Mouse (Mus musculus) spleen, adult 2 months (tissue): ENCODE measurements around the gene Serpina11. TPM values are rescaled to one million over a fixed set of nuclear protein-coding genes. Genes with fewer than 3 reads are reported as not detected.

Experiments
- DNase-seq, 2 experiments: peaks; one replicate each; pipeline versions ENCODE4 v3.0.0 to v3.0.0-alpha.2; 2012 to 2021; ENCODE audit warnings: low spot score in 2 of 2, low read depth in 1 of 2
- H3K27ac ChIP-seq: fragments of 200-500 bp; 2 replicates; pipeline ENCODE4 v1.5.1; 2012; ENCODE audit warnings: low read length, inconsistent platforms; ENCODE audit not compliant: insufficient read depth
- H3K27me3 ChIP-seq: fragments of 200-500 bp; 2 replicates; pipeline ENCODE4 v1.6.1; 2012; ENCODE audit warnings: mild to moderate bottlenecking, moderate library complexity, low read length, inconsistent platforms; ENCODE audit not compliant: control insufficient read depth, insufficient read depth
- H3K36me3 ChIP-seq: fragments of 200-500 bp; 2 replicates; pipeline ENCODE4 v1.6.1; 2012; ENCODE audit warnings: mild to moderate bottlenecking, low read length, inconsistent platforms; ENCODE audit not compliant: control insufficient read depth, insufficient read depth
- H3K4me1 ChIP-seq: fragments of 200-500 bp; 2 replicates; pipeline ENCODE4 v1.6.1; 2011; ENCODE audit warnings: inconsistent platforms; ENCODE audit not compliant: control insufficient read depth, insufficient read depth, insufficient read length
- H3K4me3 ChIP-seq: fragments of 200-500 bp; 2 replicates; pipeline ENCODE4 v1.5.1; 2011; ENCODE audit warnings: mild to moderate bottlenecking, inconsistent platforms; ENCODE audit not compliant: insufficient read depth, insufficient read length; ENCODE audit errors: extremely low read depth
- CTCF ChIP-seq: fragments of 200-500 bp; IDR thresholded peaks from 2 replicates; pipeline ENCODE4 v1.5.1; 2011; ENCODE audit warnings: mild to moderate bottlenecking, inconsistent platforms; ENCODE audit not compliant: insufficient read depth, insufficient read length, insufficient replicate concordance; ENCODE audit errors: extremely low read depth
- POLR2A ChIP-seq: fragments of 200-500 bp; IDR thresholded peaks from 2 replicates; pipeline ENCODE4 v1.6.1; 2011; ENCODE audit warnings: low read depth, low read length, inconsistent platforms
- WGBS: fragments of 180-500 bp; shearing (Covaris S2); methylation state at CpG from one replicate; pipeline ENCODE4 v1.1.7; 2018; 5-methylcytosine and 5-hydroxymethylcytosine counted together
- polyA plus RNA-seq: library from polyadenylated mRNA; depleted of rRNA; stranded (reverse); fragments of >200 nt; gene quantifications from 2 replicates; pipeline ENCODE4 v1.2.3, GENCODE M21; 2012

Gene Serpina11
- polyA plus RNA-seq, 1 experiment, result 0.49 TPM

DNA sequence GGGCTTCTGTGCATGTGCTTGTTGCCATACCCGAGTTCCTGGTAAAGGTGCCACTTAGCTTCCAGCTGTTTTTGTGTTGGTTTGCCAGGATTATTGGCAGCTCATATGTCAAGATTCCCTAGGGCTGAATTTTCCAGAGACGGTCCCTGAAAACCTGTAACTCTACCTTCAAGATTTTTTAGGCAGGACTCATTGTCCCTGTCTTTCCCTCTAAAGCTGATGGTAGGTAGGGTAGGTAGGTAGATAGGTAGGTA, 316 bp downstream of the Serpina11 start:
- Histone ChIP-seq H3K27me3 (no peaks in the 10 kb centered on the region), H3K4me1 (no peaks in the 10 kb centered on the region), H3K36me3 (no peaks in the 10 kb centered on the region), H3K4me3 (no peak overlapping the region), H3K27ac (no peak overlapping the region)
- DNase-seq, result no peak
- TF ChIP-seq CTCF (no peak), POLR2A (no peak)
- whole genome bisulfite sequencing, result 82% methylated on average over 2 of the region's 2 CpGs

DNA sequence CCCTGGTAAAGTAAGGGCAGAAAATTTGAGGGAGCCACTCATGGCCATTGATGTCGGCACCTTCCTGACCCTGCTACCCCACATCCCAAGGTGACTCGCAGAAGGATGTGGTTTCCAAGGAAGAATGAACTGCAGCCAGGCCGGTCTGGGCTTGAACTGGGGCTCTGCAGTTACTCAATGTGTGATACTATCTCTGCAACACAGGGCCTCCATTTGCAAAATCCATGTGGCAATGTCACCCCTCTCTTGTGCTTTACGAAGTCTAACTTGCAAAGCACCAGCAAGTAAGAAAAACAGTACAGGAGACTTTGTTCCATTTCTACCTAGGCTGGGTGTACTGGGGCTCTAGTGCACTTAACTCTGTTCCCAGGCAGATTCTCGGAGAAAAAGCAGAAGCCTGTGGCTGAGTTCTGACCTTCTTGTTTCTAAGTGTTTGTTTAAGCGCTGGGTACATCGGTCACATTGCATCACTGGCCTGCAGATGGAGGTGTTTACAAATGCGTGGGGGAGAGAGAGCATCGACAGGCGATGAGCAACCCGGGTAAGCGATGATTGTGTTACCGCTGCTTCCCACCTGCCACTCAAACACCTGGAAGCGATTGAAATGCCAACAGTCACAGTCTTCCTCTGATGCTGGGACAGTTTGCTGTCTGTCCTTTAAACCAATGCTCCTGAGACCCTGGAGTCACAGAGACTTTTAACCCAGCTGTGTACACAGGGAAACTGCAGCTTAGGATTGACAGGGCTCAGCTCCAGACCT, 823 bp downstream of the Serpina11 start:
- no peak overlapping the region for H3K4me3 ChIP-seq
- H3K27ac ChIP-seq, result no peak overlapping the region

GRCm38 (mm10) chr12:103985868-103986267, 3.9 kb downstream of the Serpina11 start:
- DNase-seq, result no peak
- Histone ChIP-seq H3K27me3 (no peaks in the 10 kb centered on the region), H3K27ac (no peak overlapping the region), H3K4me1 (no peaks in the 10 kb centered on the region), H3K36me3 (no peaks in the 10 kb centered on the region), H3K4me3 (no peak overlapping the region)
- TF ChIP-seq POLR2A, result no peak
- TF ChIP-seq CTCF, result no peak
- WGBS, result 33% methylated on average over 5 of the region's 5 CpGs

More for the DNA sequence above, 823 bp downstream of the Serpina11 start:
- DNase-seq, result no peak
- Histone ChIP-seq H3K27me3 (no peaks in the 10 kb centered on the region), H3K4me1 (no peaks in the 10 kb centered on the region), H3K36me3 (no peaks in the 10 kb centered on the region)
- WGBS, result 56% methylated on average over 14 of the region's 14 CpGs
- TF ChIP-seq CTCF (no peak), POLR2A (no peak)

- Histone ChIP-seq H3K4me1 (no peaks in the 10 kb centered on the region), H3K27me3 (no peaks in the 10 kb centered on the region), H3K36me3 (no peaks in the 10 kb centered on the region), H3K4me3 (no peak overlapping the region), H3K27ac (no peak overlapping the region)
- TF ChIP-seq POLR2A (no peak), CTCF (no peak)
- WGBS, result 61% methylated on average over 4 of the region's 4 CpGs
- no peak for DNase-seq
Measured at GRCm38 (mm10) chr12:103984935-103985334, 4.8 kb downstream of the Serpina11 start.

GRCm38 (mm10) chr12:103981646-103982360, 8.0 kb downstream of the Serpina11 start:
- WGBS, result 83% methylated on average over 7 of the region's 7 CpGs
- TF ChIP-seq POLR2A (no peak), CTCF (no peak)
- no peaks in the 10 kb centered on the region for H3K4me1 ChIP-seq
- no peak for DNase-seq
- H3K27me3 ChIP-seq, result no peaks in the 10 kb centered on the region
- no peaks in the 10 kb centered on the region for H3K36me3 ChIP-seq
- H3K27ac ChIP-seq, result no peak overlapping the region
- no peak overlapping the region for H3K4me3 ChIP-seq

DNA sequence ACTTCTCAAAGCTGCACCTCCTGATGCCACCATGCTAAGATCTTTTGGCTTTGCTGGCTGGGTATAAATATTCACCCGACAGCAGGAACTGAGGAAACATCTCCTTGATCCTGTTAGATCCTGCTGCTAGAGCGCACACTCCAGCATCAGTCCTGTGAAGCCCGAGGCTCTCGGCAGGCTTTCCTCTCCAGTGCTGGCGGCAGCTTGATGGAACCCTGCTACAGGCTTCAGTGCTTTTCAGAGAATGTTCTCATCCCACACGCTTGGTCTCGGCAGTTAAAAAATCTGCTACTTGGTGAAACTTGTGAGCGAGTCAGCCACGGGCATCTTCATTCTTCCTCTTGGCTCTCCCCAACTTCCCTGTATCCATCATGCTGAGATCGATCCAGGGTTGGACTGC, 11.5 kb downstream of the Serpina11 start:
- 85% methylated on average over 10 of the region's 10 CpGs for WGBS
- Histone ChIP-seq H3K36me3 (no peaks in the 10 kb centered on the region), H3K27ac (no peak overlapping the region), H3K4me1 (no peaks in the 10 kb centered on the region), H3K4me3 (no peak overlapping the region), H3K27me3 (no peaks in the 10 kb centered on the region)
- TF ChIP-seq CTCF (no peak), POLR2A (no peak)
- DNase-seq, result no peak

- Histone ChIP-seq H3K36me3 (no peaks in the 10 kb centered on the region), H3K4me1 (no peaks in the 10 kb centered on the region), H3K27me3 (no peaks in the 10 kb centered on the region), H3K27ac (no peak overlapping the region), H3K4me3 (no peak overlapping the region)
- WGBS, result 33% methylated on average over 5 of the region's 5 CpGs
- DNase-seq, result no peak
- TF ChIP-seq POLR2A (no peak), CTCF (no peak)
Measured at GRCm38 (mm10) chr12:103977846-103978245, 11.9 kb downstream of the Serpina11 start.
